Mouse (Mus musculus) CH12F3 (cell line): Measurements from ENCODE around the gene Brd1.
"Not testable (repeated sequence)": the region's sequence is repeated elsewhere in the genome, so short reads cannot be mapped to it uniquely, and the experiment has no call there.

Experiments
- in situ Hi-C: fragments of 300-500 bp; cut with MboI; formaldehyde crosslinking; loops from 2 replicates; pipeline ENCODE4 v1.14.3; 2020; ENCODE audit warnings: low sequenced_read_pairs

Gene Brd1

GRCm38 (mm10) chr15:88732405-88733020, 1.5 kb downstream of the Brd1 start:
- in situ Hi-C loops = no loop called here

- in situ Hi-C loops = no loop called here
Measured at GRCm38 (mm10) chr15:88730717-88731116, 3.3 kb downstream of the Brd1 start.

- in situ Hi-C loops = no loop called here
Measured at GRCm38 (mm10) chr15:88727204-88727603, 6.8 kb downstream of the Brd1 start.

- in situ Hi-C loops = no loop called here
Measured at GRCm38 (mm10) chr15:88725036-88725435, 9.0 kb downstream of the Brd1 start.

- in situ Hi-C loops = no loop called here
Measured at GRCm38 (mm10) chr15:88724311-88724710, 9.7 kb downstream of the Brd1 start.

- in situ Hi-C loops = no loop called here
Measured at GRCm38 (mm10) chr15:88723205-88723604, 10.8 kb downstream of the Brd1 start.

- in situ Hi-C loops = no loop called here
Measured at GRCm38 (mm10) chr15:88717239-88717638, 16.8 kb downstream of the Brd1 start.

GRCm38 (mm10) chr15:88716350-88716749, 17.7 kb downstream of the Brd1 start:
- in situ Hi-C loops = no loop called here

GRCm38 (mm10) chr15:88714021-88714589, 19.9 kb downstream of the Brd1 start:
- in situ Hi-C loops = no loop called here

GRCm38 (mm10) chr15:88712501-88712900, 21.5 kb downstream of the Brd1 start:
- in situ Hi-C loops = no loop called here

GRCm38 (mm10) chr15:88709878-88710277, 24.2 kb downstream of the Brd1 start:
- in situ Hi-C loops = no loop called here

GRCm38 (mm10) chr15:88708657-88709511, 25.1 kb downstream of the Brd1 start:
- in situ Hi-C loops = no loop called here

GRCm38 (mm10) chr15:88708204-88708603, 25.8 kb downstream of the Brd1 start:
- in situ Hi-C loops = no loop called here

- in situ Hi-C loops = not testable (repeated sequence)
Measured at GRCm38 (mm10) chr15:88706987-88707386, 27.0 kb downstream of the Brd1 start.

- in situ Hi-C loops = no loop called here
Measured at GRCm38 (mm10) chr15:88706320-88706719, 27.7 kb downstream of the Brd1 start.

GRCm38 (mm10) chr15:88704284-88704683, 29.7 kb downstream of the Brd1 start:
- in situ Hi-C loops = no loop called here

- in situ Hi-C loops = no loop called here
Measured at GRCm38 (mm10) chr15:88702501-88702900, 31.5 kb downstream of the Brd1 start.

GRCm38 (mm10) chr15:88700759-88701158, 33.3 kb downstream of the Brd1 start:
- in situ Hi-C loops = no loop called here

GRCm38 (mm10) chr15:88699508-88699907, 34.5 kb downstream of the Brd1 start:
- in situ Hi-C loops = no loop called here

GRCm38 (mm10) chr15:88697586-88697985, 36.4 kb downstream of the Brd1 start:
- in situ Hi-C loops = no loop called here

GRCm38 (mm10) chr15:88696055-88696454, 38.0 kb downstream of the Brd1 start:
- in situ Hi-C loops = no loop called here

GRCm38 (mm10) chr15:88694033-88694432, 40.0 kb downstream of the Brd1 start:
- in situ Hi-C loops = no loop called here
